Mouse (Mus musculus) right cerebral cortex, adult 18-20 months (tissue): ENCODE data around the gene Spata13.

Source experiments
- DNase-seq: peaks from one replicate; pipeline ENCODE4 v3.0.0; 2022; ENCODE audit warnings: mixed read lengths

Gene Spata13

DNA sequence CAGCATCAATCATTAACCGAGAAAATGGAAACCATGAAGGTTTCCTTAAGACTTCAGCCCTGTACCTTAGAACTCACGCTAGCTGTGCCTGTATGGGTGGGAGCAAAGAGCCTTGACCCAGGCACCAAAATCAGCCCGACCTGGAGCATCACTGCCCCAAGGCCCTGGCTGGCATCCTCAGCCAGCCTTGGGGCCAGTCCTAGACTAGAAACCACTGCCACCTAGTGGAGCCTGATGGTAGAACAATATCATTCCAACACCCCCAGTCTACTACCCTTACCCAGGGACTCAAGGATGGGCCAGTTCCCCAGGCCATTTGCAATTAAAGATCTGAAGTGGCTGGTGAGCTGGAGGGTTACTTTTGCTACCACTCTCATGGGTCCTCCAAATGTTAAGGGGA lies 156.3 kb downstream of the Spata13 start:
- DNase-seq, result peak; percentile 19

DNA sequence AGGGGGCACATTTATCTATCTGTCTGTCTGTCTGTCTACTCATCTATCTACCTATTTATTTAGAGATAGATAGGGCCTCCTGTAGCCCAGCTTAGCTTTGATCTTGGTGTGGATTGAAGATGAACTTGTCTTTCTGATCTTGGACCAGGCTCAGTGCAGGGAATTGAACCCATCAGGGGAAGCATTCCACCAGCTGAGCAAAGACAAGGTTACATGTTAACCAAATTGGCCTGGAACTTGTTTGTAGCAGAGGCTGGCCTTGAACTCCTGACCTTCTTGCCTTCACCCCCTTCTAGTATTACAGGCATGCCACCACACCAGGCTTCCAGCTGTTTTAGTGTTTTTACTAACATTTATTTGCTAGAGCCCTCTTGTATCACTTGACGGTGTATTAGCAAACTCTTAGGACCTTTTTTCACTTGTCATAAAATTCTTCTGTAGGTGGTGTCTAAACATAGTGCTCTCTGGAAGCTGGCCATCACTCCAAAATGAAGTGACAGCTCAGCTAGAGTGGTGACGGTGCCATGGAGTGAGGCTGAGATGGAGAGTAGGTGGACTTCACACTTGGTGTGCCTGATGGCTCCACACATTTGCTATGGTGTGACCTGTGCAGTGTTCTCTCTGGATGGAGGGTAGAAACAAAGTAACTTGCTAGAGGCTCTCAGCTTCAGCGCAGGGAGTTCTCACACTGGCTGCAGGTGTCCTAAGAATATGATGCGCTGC lies 163.0 kb downstream of the Spata13 start:
- DNase-seq, result peak; percentile 32

DNA sequence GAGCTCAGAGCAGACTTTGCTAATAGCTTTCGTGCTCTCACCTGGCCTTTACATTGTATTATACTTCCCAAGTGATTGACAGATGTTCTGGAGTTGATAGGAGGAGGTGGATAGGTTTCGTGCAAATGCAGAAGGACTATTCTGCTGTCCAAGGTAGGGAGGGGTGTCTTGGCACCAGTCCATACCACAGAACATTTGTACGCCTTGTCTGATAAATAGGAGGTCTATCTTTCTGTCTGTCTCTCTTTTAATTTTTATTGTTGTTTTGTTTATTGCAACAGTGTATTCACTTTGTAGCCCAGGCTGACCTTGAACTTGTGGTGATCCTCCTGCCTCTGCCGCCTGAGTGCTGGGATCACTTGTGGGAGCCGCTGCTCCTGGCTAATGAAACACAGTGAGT lies 163.8 kb downstream of the Spata13 start:
- DNase-seq, result no peak

DNA sequence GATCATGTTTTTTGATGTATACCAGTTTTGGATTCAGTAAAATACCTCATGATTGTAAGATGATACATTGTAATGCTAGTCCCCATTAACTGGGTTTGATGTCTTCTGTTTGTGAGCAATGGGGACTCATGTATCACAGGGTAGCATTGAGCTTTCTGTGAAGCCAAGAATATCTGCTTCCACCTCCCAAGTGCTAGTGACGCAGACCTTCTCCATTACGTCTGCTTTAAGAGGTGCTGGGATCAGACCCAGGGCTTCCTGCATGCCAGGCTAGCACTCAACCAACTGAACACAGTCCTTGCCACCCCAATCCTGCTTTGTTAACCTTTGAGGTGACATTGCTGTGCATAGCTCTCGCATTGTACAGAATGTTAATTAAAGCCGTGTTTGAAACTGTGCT lies 164.9 kb downstream of the Spata13 start:
- DNase-seq, result no peak

DNA sequence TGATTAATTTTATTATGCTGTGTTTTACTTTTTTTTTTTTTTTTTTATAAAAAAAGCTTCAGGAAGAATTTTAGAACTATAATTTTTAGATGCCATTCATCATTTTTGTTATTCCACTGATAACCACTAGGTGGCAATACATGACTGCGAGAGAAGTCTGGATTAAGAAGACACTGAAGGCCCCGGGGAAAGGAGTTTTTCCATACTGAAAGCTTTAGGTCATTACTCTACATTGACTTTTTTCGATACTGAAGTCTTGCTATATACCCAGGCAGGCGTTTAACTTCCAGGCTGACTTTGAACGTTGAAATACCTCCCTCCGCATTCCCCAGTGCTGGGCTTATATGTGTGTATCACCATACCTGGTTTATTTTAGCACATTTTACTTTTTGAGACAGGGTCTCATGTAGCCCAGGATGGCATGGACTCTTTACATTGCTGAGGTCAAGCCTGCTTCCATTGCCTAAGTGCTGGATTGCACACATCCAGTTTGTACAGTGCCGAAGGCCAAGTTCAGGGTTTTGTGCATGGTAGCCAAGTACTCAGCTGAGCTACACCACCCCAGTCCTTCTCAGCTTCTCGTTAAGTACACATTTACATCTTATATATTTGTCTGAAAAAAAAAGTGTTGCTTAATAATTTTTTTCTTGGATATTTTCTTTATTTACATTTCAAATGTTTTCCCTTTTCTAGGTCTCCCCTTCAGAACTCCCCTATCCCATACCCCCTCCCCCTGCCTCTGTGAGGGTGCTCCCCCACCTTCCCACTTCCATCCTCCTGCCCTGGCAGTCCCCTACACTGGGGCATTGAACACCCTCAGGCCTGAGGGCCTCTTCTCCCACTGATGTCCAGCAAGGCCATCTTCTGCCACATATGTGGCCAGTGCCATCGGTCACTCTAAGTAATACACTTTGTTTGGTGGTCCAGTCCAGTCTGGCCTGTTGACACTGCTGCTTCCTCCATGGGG lies 166.2 kb downstream of the Spata13 start:
- DNase-seq, result no peak

DNA sequence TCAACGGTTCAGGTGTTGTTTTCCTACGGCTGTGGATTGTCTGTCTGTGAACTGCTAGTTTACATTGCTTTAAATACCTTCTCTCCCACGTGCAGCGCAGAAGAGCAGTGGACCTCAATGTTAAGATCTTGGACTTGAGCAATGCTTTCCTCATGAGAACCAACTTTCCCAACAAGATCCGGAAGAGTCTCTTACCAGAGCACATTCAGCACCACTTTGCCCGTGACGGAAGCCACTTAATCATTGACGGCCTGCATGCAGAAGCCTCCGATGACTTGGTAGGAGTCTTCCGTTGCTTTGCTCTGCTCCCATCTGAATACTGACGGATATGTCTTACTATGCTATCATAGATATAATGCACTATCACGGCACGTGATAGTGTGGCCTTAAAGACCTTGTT lies 168.2 kb downstream of the Spata13 start:
- DNase-seq, result no peak

DNA sequence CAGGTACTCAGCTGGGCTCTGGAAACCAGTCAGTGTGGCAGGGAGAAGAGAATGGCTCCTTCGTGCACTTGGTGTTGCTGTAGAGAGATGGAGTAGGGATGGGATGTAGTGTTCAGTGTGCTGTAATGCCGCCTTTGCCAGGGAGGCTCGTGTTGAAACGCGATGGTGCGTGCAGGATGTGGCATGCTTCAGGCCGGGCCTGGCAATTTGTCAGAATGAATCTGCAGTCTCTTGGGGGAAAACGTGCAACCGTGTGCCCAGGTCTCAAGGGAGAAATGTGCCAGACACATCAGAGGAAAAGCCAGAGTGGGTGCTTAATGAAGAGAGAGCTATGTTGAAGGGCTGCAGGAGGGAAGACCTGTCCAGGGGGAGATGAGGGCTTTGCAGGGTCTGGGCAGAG lies 171.2 kb downstream of the Spata13 start:
- DNase-seq, result no peak

DNA sequence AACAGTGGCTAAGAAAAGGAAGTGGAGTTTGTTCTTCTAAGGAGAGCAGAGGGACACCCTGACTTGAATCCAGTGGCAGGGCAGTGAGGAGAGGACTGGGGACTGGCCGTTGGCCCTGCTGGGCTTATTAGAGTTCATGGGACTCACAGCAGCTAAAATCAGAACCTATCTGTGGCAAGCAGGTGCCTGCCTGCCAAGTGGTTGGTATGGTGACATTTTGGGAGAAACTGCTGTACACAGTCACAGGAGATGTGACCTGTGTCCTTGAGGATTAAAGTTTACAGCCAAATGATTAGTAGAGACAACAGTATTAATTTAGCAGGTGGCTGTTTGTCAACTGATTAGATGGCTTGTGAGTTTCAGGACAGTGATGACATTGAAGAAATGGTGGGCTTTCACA lies 172.1 kb downstream of the Spata13 start:
- DNase-seq, result no peak

DNA sequence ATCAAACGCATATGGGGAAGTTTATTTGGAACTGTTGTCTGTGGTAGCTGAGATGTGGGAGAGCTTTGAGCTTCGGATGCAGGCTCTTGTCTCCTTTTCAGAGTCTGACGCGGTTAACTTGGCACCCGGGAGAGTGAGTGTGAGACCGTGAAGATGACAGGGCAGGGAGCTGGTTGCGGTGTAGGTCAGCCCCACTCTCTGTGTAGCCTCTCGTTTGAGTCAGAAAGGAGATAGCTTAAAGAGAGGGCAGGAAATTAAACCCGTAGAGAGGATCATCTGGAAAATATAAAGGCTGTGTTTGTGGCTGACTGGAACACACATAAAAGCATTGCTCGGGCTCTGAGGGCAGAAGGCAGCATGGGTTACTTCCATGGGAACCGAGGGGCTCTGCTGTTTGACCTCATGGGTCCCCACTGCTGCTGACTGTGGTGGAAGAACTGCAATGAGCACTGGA lies 173.1 kb downstream of the Spata13 start:
- peak; percentile 50 for DNase-seq

DNA sequence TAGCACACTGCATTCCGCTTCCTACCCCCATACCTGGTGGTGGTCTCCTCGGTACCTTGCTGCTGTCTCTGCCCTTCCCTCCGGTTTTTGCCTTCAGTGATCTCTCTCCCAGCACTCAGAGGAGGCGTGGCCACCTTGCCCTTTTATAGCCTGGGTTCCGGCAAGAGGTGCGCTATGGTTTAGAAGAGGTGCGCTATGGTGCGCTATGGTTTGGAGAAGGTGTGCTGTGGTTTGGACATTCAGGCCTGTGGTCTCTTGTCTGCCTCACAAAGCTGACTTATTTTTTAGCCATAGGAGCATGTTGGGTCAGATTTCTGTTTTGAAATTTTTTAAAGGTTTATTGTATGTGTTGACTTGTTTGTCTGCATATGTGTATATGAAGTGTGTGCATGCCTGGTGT lies 176.1 kb downstream of the Spata13 start:
- DNase-seq, result no peak

DNA sequence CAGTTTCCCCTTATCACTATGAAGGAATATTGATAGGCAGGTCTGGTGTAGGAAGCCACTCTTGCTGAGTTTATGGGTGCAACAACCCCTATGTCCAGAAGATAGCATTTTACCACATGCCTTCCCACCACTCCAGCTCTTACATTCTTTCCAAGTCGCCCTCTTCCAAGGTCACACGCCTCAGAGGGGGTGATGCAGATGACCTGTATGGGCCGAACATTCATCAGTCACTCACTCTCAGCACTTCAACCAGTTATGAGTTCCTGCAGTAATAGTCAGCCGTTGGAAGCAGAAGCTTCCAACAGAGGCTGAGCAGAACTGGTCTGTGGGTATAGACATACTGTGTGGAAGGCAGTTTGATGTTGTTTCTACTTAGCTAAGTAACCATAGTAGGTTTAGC lies 177.7 kb downstream of the Spata13 start:
- DNase-seq, result no peak
